Mouse (Mus musculus) kidney, adult 2 months (tissue): ENCODE results near the gene Dock2. TPM values are rescaled to one million over a fixed set of nuclear protein-coding genes. Genes with fewer than 3 reads are reported as not detected.

Source experiments
- DNase-seq: peaks from one replicate; pipeline ENCODE4 v3.0.0; 2021
- H3K27ac ChIP-seq: fragments of 200-500 bp; 2 replicates; pipeline ENCODE4 v1.5.1; 2012; ENCODE audit warnings: low read depth, low read length, control low read depth, inconsistent platforms; ENCODE audit not compliant: insufficient read depth
- H3K27me3 ChIP-seq: fragments of 200-500 bp; replicated peaks from 2 replicates; pipeline ENCODE4 v1.6.1; 2012; ENCODE audit warnings: mild to moderate bottlenecking, moderate library complexity, low read length, inconsistent platforms; ENCODE audit not compliant: control insufficient read depth, insufficient read depth
- H3K36me3 ChIP-seq: fragments of 200-500 bp; 2 replicates; pipeline ENCODE4 v1.6.1; 2012; ENCODE audit warnings: mild to moderate bottlenecking, moderate library complexity, low read length, inconsistent platforms; ENCODE audit not compliant: control insufficient read depth, insufficient read depth
- H3K4me1 ChIP-seq: fragments of 200-500 bp; 2 replicates; pipeline ENCODE4 v1.6.1; 2011; ENCODE audit warnings: low read length; ENCODE audit not compliant: control insufficient read depth, insufficient read depth
- H3K4me3 ChIP-seq: fragments of 200-500 bp; 2 replicates; pipeline ENCODE4 v1.5.1; 2011; ENCODE audit warnings: mild to moderate bottlenecking, low read depth, low read length, control low read depth; ENCODE audit not compliant: insufficient read depth
- CTCF ChIP-seq: fragments of 200-500 bp; conservative IDR thresholded peaks from 2 replicates; pipeline ENCODE4 v1.5.1; 2011; ENCODE audit warnings: low read depth, mild to moderate bottlenecking, control low read depth, low read length, moderate library complexity, mixed read lengths; ENCODE audit not compliant: insufficient read depth, insufficient read length
- POLR2A ChIP-seq: fragments of 200-500 bp; IDR thresholded peaks from one replicate; pipeline ENCODE4 v1.6.1; 2011; ENCODE audit warnings: low read depth, low read length, control low read depth
- WGBS: fragments of 180-500 bp; shearing (Covaris S2); methylation state at CpG from one replicate; pipeline ENCODE4 v1.1.7; 2018; 5-methylcytosine and 5-hydroxymethylcytosine counted together
- polyA plus RNA-seq: library from polyadenylated mRNA; depleted of rRNA; stranded (reverse); fragments of >200 nt; gene quantifications from 2 replicates; pipeline ENCODE4 v1.2.3, GENCODE M21; 2012

Dock2 gene
- polyA plus RNA-seq, 1 experiment: 2.8 TPM

DNA sequence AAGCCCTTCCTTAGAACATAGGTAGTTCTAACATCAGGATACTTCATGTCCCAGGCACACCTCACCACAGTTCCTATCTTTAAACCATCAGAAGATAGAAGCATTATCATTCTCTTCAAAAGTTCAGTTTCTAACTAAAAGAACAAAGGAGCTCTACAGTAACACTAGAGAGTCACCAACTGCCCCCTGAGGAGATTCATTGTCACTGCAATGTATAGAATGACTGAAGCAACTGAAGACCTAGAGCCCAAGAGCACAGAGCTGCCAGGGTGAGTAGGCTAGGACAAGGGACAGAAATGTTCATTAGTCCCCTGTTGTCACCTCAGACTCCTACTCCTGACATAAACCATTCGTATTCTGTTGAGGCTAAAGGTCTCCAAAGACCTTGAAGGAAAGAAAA lies 316.6 kb downstream of the Dock2 start:
- TF ChIP-seq POLR2A (no peak), CTCF (no peak)
- H3K4me3 ChIP-seq: no peak overlapping the region
- WGBS: 71% methylated on average over 1 of the region's 1 CpGs
- no peaks in the 10 kb centered on the region for H3K4me1 ChIP-seq
- H3K36me3 ChIP-seq: no peaks in the 10 kb centered on the region
- no peaks in the 10 kb centered on the region for H3K27me3 ChIP-seq
- no peak overlapping the region for H3K27ac ChIP-seq
- DNase-seq: no peak

GRCm38 (mm10) chr11:34449944-34450343 lies 333.7 kb downstream of the Dock2 start:
- Histone ChIP-seq H3K4me3 (no peak overlapping the region), H3K36me3 (no peaks in the 10 kb centered on the region), H3K27ac (no peak overlapping the region), H3K27me3 (no peaks in the 10 kb centered on the region; the same call in 1 of the 2 replicates), H3K4me1 (no peaks in the 10 kb centered on the region)
- WGBS: 94% methylated on average over 4 of the region's 4 CpGs
- DNase-seq: no peak
- TF ChIP-seq POLR2A: no peak

GRCm38 (mm10) chr11:34447891-34448290 lies 335.8 kb downstream of the Dock2 start:
- H3K4me1 ChIP-seq: no peaks in the 10 kb centered on the region
- DNase-seq: peak; percentile 29
- no peaks in the 10 kb centered on the region for H3K36me3 ChIP-seq
- no peak for TF ChIP-seq CTCF
- TF ChIP-seq POLR2A: no peak
- H3K4me3 ChIP-seq: no peak overlapping the region
- no peaks in the 10 kb centered on the region for H3K27me3 ChIP-seq
- H3K27ac ChIP-seq: no peak overlapping the region
- 43% methylated on average over 4 of the region's 4 CpGs for WGBS

- no peak overlapping the region for H3K4me3 ChIP-seq
- H3K27me3 ChIP-seq: no peaks in the 10 kb centered on the region
- no peaks in the 10 kb centered on the region for H3K4me1 ChIP-seq
- TF ChIP-seq POLR2A: no peak
- TF ChIP-seq CTCF: no peak
- DNase-seq: no peak
- H3K36me3 ChIP-seq: no peaks in the 10 kb centered on the region
- WGBS: 46% methylated on average over 2 of the region's 2 CpGs
- H3K27ac ChIP-seq: no peak overlapping the region
Observed at GRCm38 (mm10) chr11:34438429-34438828, 345.3 kb downstream of the Dock2 start.

DNA sequence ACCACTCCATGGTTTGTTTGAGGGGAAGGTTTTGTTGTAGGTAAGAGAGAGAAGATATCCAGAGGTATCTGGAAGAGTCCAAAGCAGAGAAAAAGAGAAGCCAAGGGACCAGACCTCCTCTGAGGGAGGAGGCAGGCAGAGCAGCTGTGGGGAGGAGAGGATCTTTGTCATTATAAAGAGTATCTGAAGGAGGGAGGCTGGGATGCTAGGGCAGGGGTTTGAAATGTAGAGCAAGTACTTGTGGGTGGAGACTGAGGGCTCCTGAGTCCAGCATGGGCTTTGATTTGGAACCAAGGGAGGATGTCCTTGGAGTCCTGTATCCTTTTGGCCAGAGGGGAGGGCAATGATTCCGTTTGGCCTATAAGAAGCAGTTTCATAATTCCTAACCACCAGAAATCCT lies 346.2 kb downstream of the Dock2 start:
- H3K4me1 ChIP-seq: no peaks in the 10 kb centered on the region
- H3K27ac ChIP-seq: no peak overlapping the region
- H3K27me3 ChIP-seq: no peaks in the 10 kb centered on the region
- no peak for TF ChIP-seq CTCF
- TF ChIP-seq POLR2A: no peak
- DNase-seq: no peak
- no peak overlapping the region for H3K4me3 ChIP-seq
- WGBS: 65% methylated on average over 1 of the region's 1 CpGs
- H3K36me3 ChIP-seq: no peaks in the 10 kb centered on the region

- no peak overlapping the region for H3K27ac ChIP-seq
- H3K27me3 ChIP-seq: no peaks in the 10 kb centered on the region
- no peak for DNase-seq
- no peaks in the 10 kb centered on the region for H3K4me1 ChIP-seq
- no peaks in the 10 kb centered on the region for H3K36me3 ChIP-seq
- 61% methylated on average over 2 of the region's 2 CpGs for WGBS
- H3K4me3 ChIP-seq: no peak overlapping the region
- TF ChIP-seq CTCF: no peak
- no peak for TF ChIP-seq POLR2A
Observed at GRCm38 (mm10) chr11:34431978-34432377, 351.7 kb downstream of the Dock2 start.

GRCm38 (mm10) chr11:34431371-34431770 lies 352.3 kb downstream of the Dock2 start:
- Histone ChIP-seq H3K4me3 (no peak overlapping the region), H3K27ac (no peak overlapping the region), H3K36me3 (no peaks in the 10 kb centered on the region), H3K4me1 (no peaks in the 10 kb centered on the region), H3K27me3 (no peaks in the 10 kb centered on the region)
- no peak for DNase-seq
- TF ChIP-seq POLR2A: no peak
- TF ChIP-seq CTCF: no peak
- 68% methylated on average over 5 of the region's 5 CpGs for WGBS

DNA sequence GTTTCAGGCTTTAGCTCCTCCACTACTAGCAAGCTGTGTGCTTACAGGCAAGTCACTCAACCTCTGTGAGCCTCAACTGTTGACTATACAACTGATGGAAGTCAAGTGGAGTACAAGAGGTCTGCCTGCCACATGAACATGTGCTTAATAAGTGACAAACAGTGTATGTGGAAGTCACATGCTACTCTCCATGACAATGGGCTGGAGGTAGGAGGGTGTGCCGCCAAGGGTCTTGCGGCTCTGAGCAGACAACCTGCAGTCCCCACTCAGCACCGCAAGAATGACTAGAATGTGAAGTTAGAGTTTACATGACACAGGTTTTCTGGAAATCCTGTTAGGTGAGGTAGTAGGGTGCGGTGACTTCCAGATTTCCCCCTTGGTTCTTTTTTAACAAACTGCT lies 352.8 kb downstream of the Dock2 start:
- 83% methylated on average over 4 of the region's 4 CpGs for WGBS
- H3K27me3 ChIP-seq: no peaks in the 10 kb centered on the region
- no peak for DNase-seq
- no peaks in the 10 kb centered on the region for H3K4me1 ChIP-seq
- TF ChIP-seq POLR2A (no peak), CTCF (no peak)
- H3K27ac ChIP-seq: no peak overlapping the region
- H3K36me3 ChIP-seq: no peaks in the 10 kb centered on the region
- H3K4me3 ChIP-seq: no peak overlapping the region
